Mouse (Mus musculus) megakaryocyte, embryonic 14.5 days (primary cell): ENCODE measurements around the gene Pomt1.

ENCODE experiments used
- FLI1 ChIP-seq: IDR thresholded peaks from 2 replicates; pipeline ENCODE4 v1.6.1; 2012; ENCODE audit warnings: low read length, inconsistent platforms, mixed read lengths
- GATA1 ChIP-seq: IDR thresholded peaks from 3 replicates; pipeline ENCODE4 v1.6.1; 2012; ENCODE audit warnings: mixed read lengths, low read length, inconsistent platforms, borderline replicate concordance

DNA sequence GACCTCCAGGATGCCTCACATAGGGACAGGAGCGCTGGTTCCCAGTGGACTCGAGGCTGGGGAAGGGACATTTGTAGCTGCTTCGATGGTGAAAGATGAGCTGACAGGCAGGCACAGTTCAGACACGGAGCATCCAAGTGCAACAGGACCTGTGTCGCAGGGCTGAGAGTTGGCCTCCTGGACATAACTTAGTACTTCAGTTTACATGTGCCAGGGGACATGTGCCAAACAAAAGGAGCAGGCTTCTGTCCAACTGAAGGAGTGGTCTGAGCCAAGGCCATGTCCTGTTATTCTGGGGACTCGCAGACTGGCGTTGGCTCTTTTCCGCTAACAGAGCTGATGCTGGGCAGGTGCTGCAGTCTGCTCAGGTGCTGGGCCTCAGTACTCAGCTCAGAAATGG is 58.0 kb downstream of the Pomt1 start:
- TF ChIP-seq GATA1 (no peak), FLI1 (no peak)
